Mouse (Mus musculus): ENCODE data around the gene Rhbdl2. TPM values are rescaled to one million over a fixed set of nuclear protein-coding genes. Genes with fewer than 3 reads are reported as not detected.

Rhbdl2 gene
- polyA plus RNA-seq, 1 experiment from 2014 or later = 5.7 TPM

DNA sequence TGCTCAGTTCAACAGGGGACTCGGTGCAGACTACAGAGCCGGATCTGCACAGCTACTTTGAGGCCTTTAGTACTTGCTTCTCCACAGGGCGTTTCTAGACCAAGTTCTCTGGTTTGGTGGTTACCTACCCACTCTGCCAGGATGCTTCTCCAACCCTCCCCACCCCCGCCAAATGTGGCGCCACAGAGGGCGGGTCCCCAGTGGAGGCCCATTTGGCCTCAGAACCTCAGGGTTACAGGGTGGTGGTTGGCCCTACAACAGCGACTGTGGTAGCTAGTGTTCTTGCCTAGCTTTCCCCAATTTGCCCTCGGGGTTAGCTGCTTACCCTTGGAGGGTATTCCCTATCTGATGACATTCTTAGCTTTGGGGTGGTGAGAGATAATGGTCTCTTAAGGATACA is 54.5 kb downstream of the Rhbdl2 start:
- Histone ChIP-seq H3K27me3 (no peaks in the 10 kb centered on the region), H3K4me3 (replicated peaks) (no peak overlapping the region), H3K4me2 (no peak overlapping the region), H3K4me1 (no peaks in the 10 kb centered on the region), H3K9ac (no peak overlapping the region), H3K9me3 (replicated peaks) (no peaks in the 10 kb centered on the region), H3K27ac (no peak overlapping the region), H3K36me3 (no peaks in the 10 kb centered on the region)
- 86% methylated on average over 8 of the region's 8 CpGs for WGBS
- no peak for ATAC-seq (replicated peaks; ENCODE audit: low FRiP score)

DNA sequence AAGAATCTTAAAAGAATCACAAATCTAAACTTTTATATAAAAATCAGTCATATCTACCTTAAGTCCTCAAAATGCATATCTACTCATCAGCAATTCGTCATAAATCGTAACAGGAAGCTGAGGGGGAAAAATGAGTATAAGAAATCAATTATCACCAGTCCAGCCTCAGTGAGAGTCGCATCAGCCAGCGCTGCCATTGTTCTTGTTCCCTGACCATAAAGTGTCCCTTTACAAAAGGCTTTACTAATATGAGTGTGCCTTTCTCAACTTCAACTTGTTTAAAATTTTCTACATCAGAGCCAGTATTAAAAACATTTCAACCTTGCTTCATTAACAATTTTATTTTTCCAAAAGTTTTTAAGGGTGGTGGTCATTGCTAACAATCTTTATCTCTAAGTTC is 69.2 kb downstream of the Rhbdl2 start:
- WGBS = 76% methylated on average over 4 of the region's 4 CpGs
- H3K36me3 ChIP-seq = no peaks in the 10 kb centered on the region
- no peak for ATAC-seq (replicated peaks; ENCODE audit: low FRiP score)

DNA sequence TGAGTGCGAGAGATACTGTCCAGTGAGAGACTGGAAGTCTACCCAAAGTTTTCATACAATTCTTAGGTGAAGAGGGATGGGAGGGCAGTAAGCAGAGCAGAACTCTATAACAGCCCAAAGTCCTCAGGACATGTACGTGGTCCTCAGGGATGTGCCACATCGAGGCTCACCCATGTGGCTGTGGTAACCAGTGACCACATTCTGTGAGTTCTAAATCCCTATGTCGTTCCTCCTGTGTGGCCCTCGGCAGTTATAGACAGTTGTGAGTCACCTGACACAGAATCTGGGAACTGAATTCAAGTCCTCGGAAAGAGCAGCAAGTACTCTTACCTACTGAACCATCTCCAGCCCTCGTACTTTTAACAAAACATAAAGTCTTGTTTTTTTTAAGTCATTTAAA is 70.4 kb downstream of the Rhbdl2 start:
- H3K9me3 ChIP-seq (replicated peaks) = no peaks in the 10 kb centered on the region
- H3K4me3 ChIP-seq (replicated peaks) = no peak overlapping the region
- no peaks in the 10 kb centered on the region for H3K27me3 ChIP-seq
- ATAC-seq (replicated peaks; ENCODE audit: low FRiP score) = no peak
- no peaks in the 10 kb centered on the region for H3K36me3 ChIP-seq
- no peaks in the 10 kb centered on the region for H3K4me1 ChIP-seq
- H3K27ac ChIP-seq = no peak overlapping the region
- no peak overlapping the region for H3K4me2 ChIP-seq
- 87% methylated on average over 7 of the region's 7 CpGs for WGBS
- no peak overlapping the region for H3K9ac ChIP-seq

More for the DNA sequence above, 69.2 kb downstream of the Rhbdl2 start:
- Histone ChIP-seq H3K27ac (no peak overlapping the region), H3K9ac (no peak overlapping the region), H3K27me3 (no peaks in the 10 kb centered on the region), H3K9me3 (replicated peaks) (0 out of 2 replicates have a peak, but pooled peaks cover 2% of the 10 kb centered on the region), H3K4me1 (no peaks in the 10 kb centered on the region), H3K4me2 (no peak overlapping the region), H3K4me3 (replicated peaks) (no peak overlapping the region)

DNA sequence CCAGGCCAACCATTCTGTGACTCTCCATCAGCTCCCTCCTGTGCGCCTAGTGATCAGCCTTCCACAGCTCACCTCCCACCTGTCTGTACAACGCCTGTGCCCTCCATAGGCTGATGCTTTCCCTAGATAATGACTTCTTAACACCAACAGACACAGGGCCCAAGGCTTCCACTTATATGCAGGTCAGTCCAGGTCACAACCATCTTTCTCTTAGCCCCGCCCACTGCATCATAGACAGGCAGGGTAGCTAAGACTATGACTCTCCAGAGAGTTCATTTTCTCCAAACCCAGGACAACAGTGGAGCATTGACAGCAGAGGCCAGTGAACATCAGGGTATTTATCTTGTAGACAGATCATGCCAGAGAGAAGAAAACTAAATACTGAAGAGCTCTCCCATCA is 71.7 kb downstream of the Rhbdl2 start, which contains the start of gene 4933427I04Rik:
Gene 4933427I04Rik (plus strand): TSS at position 301 of the 400 bp plus-strand sequence.
- H3K9me3 ChIP-seq (replicated peaks) = no peaks in the 10 kb centered on the region
- H3K36me3 ChIP-seq = no peaks in the 10 kb centered on the region
- no peak within 1 kb of the TSS for H3K4me2 ChIP-seq
- H3K27me3 ChIP-seq = no peaks in the 10 kb centered on the region
- no peak within 1 kb of the TSS for H3K9ac ChIP-seq
- no peak for ATAC-seq (replicated peaks; ENCODE audit: low FRiP score)
- no peak within 1 kb of the TSS for H3K4me3 ChIP-seq (replicated peaks)
- no peak within 1 kb of the TSS for H3K27ac ChIP-seq
- 88% methylated on average over 3 of the region's 3 CpGs for WGBS
- no peaks in the 10 kb centered on the region for H3K4me1 ChIP-seq

DNA sequence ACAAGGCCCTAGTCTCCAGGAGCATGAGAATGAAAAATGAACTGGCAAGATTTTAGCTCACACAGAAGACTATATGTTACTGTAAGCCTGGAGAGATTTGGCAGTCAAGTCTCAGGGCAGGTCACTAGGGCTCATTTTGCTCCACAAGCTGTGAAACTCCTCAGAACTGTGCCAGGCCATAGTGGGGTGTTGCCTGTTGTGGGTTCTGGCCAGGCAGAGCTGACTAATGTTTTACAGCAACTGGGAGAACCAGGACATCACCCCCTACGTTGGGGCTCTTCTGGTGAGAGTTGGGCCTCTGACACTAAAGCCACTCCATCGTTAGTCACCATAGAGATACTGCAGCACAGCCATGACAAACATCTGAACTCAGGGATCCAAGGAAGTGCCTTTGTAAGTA is 72.1 kb downstream of the Rhbdl2 start:
- Histone ChIP-seq H3K36me3 (no peaks in the 10 kb centered on the region), H3K4me3 (replicated peaks) (no peak overlapping the region), H3K4me1 (no peaks in the 10 kb centered on the region), H3K27me3 (no peaks in the 10 kb centered on the region), H3K9ac (no peak overlapping the region), H3K4me2 (no peak overlapping the region), H3K9me3 (replicated peaks) (no peaks in the 10 kb centered on the region), H3K27ac (no peak overlapping the region)
- no peak for ATAC-seq (replicated peaks; ENCODE audit: low FRiP score)
- WGBS = 52% methylated on average over 2 of the region's 2 CpGs

DNA sequence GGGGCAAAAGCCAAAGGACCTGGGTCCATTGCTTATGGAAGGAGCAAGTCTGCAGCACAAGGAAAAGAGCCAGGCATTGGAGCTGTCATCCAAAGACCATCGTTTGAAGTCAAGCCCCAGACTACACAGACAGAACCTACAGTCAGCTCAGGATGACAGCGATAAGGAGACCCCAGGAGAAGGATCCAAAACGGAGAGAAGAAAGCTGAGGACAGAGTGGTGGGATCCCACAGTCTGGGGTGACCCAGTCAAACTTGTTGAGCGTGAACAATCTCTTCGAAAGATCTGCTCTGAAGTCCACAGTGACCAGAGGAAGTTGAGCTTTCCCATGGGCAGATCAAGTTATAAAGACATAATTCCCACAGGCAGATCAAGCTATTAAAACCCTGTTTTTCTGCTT is 72.9 kb downstream of the Rhbdl2 start:
- Histone ChIP-seq H3K9me3 (replicated peaks) (no peaks in the 10 kb centered on the region), H3K4me2 (no peak overlapping the region), H3K27ac (no peak overlapping the region), H3K4me3 (replicated peaks) (no peak overlapping the region), H3K36me3 (no peaks in the 10 kb centered on the region), H3K9ac (no peak overlapping the region), H3K4me1 (no peaks in the 10 kb centered on the region), H3K27me3 (no peaks in the 10 kb centered on the region)
- ATAC-seq (replicated peaks; ENCODE audit: low FRiP score) = no peak
- 83% methylated on average over 5 of the region's 5 CpGs for WGBS

Other genes with a start within 250 kb of the Rhbdl2 start
- gene Macf1, start 103.5 kb upstream of the Rhbdl2 start, polyA plus RNA-seq (2015; fragmentation: Nextera tagmentation; extraction: Ambion mirVana) = 38.1 and 41.2 TPM in 2 replicates
- gene Ndufs5, start 69.7 kb upstream of the Rhbdl2 start, polyA plus RNA-seq (2015; fragmentation: Nextera tagmentation; extraction: Ambion mirVana) = 314 and 337 TPM in 2 replicates
- 42.5 and 46.8 TPM in 2 replicates for gene Akirin1, start 37.5 kb upstream of the Rhbdl2 start, polyA plus RNA-seq (2015; fragmentation: Nextera tagmentation; extraction: Ambion mirVana)
- gene 4933427I04Rik, start 71.8 kb downstream of the Rhbdl2 start, polyA plus RNA-seq (2015; fragmentation: Nextera tagmentation; extraction: Ambion mirVana) = 0.17 TPM in 1 of 2 replicates, not detected in the other
- 66.5 and 84.0 TPM in 2 replicates for gene Mycbp, start 117.0 kb downstream of the Rhbdl2 start, polyA plus RNA-seq (2015; fragmentation: Nextera tagmentation; extraction: Ambion mirVana)
- gene Rragc, start 129.6 kb downstream of the Rhbdl2 start, polyA plus RNA-seq (2015; fragmentation: Nextera tagmentation; extraction: Ambion mirVana) = 44.6 and 46.6 TPM in 2 replicates
- not detected in 2 replicates for gene 4930535I16Rik, start 130.1 kb downstream of the Rhbdl2 start, polyA plus RNA-seq (2015; fragmentation: Nextera tagmentation; extraction: Ambion mirVana)

Data from kidney, embryonic 15.5 days (tissue).